Mouse (Mus musculus) layer of hippocampus, adult 18-20 months (tissue): ENCODE measurements around the gene Usp33. TPM values are rescaled to one million over a fixed set of nuclear protein-coding genes. Genes with fewer than 3 reads are reported as not detected.

ENCODE experiments used
- DNase-seq, 2 experiments: peaks; one replicate each; pipeline ENCODE4 v3.0.0; 2022; ENCODE audit warnings: low spot score in 2 of 2
- total RNA-seq, 2 experiments: library from RNA; stranded (reverse); gene quantifications; 2 replicates each; pipeline ENCODE4 v1.2.3; 2021

Gene Usp33
- total RNA-seq, 2 experiments from 2014 or later, result 118 to 120 TPM

GRCm38 (mm10) chr3:152400441-152400840 lies 54.2 kb downstream of the Usp33 start:
- DNase-seq, result no peak

GRCm38 (mm10) chr3:152400875-152401274 lies 54.6 kb downstream of the Usp33 start:
- no peak for DNase-seq

GRCm38 (mm10) chr3:152401964-152402670 lies 55.8 kb downstream of the Usp33 start:
- DNase-seq, result peak in 1 of 2 experiments; percentile 38

- DNase-seq, result no peak
Measured at GRCm38 (mm10) chr3:152402671-152403066, 56.4 kb downstream of the Usp33 start.

- DNase-seq, result no peak
Measured at GRCm38 (mm10) chr3:152403827-152404226, 57.5 kb downstream of the Usp33 start.

- peak in 1 of 2 experiments; percentile 64 for DNase-seq
Measured at GRCm38 (mm10) chr3:152405420-152405819, 59.1 kb downstream of the Usp33 start.

GRCm38 (mm10) chr3:152405978-152406640 lies 59.8 kb downstream of the Usp33 start:
- no peak for DNase-seq

GRCm38 (mm10) chr3:152410980-152411551 lies 64.8 kb downstream of the Usp33 start:
- DNase-seq, result no peak

GRCm38 (mm10) chr3:152412362-152412761 lies 66.1 kb downstream of the Usp33 start:
- DNase-seq, result no peak

- DNase-seq, result no peak
Measured at GRCm38 (mm10) chr3:152428925-152429324, 82.6 kb downstream of the Usp33 start.

- no peak for DNase-seq
Measured at GRCm38 (mm10) chr3:152432677-152433076, 86.4 kb downstream of the Usp33 start.

- no peak for DNase-seq
Measured at GRCm38 (mm10) chr3:152435590-152435989, 89.3 kb downstream of the Usp33 start.

- no peak for DNase-seq
Measured at GRCm38 (mm10) chr3:152438068-152438467, 91.8 kb downstream of the Usp33 start.

- DNase-seq, result no peak
Measured at GRCm38 (mm10) chr3:152442795-152443194, 96.5 kb downstream of the Usp33 start.

Other genes starting within 250 kb of the Usp33 start
- 1 to 10 TPM; 1.1 to 1.4 TPM for gene Gipc2, start 180.2 kb upstream of the Usp33 start, total RNA-seq
- gene Dnajb4, start 136.2 kb upstream of the Usp33 start, total RNA-seq, result 10 to 100 TPM; 68.7 to 75.7 TPM
- 100 to 1,000 TPM; 111 to 115 TPM for gene Fubp1, start 136.1 kb upstream of the Usp33 start, total RNA-seq
- 1 to 10 TPM; 1.3 to 1.7 TPM for gene Nexn, start 80.1 kb upstream of the Usp33 start, total RNA-seq
- gene Miga1, start 6.1 kb upstream of the Usp33 start, total RNA-seq, result 10 to 100 TPM; 73.9 to 74.1 TPM
- 10 to 100 TPM; 45.4 to 47.1 TPM for gene Zzz3, start 49.0 kb downstream of the Usp33 start, total RNA-seq